Mouse (Mus musculus) bone marrow macrophage, adult 2 months (primary cell): ENCODE data around the gene Nanos3. TPM values are rescaled to one million over a fixed set of nuclear protein-coding genes. Genes with fewer than 3 reads are reported as not detected.

Experiments
- H3K27ac ChIP-seq: 2 replicates; pipeline ENCODE4 v1.5.1; 2012; ENCODE audit warnings: low read depth, low read length; ENCODE audit not compliant: insufficient read depth
- H3K4me1 ChIP-seq: 2 replicates; pipeline ENCODE4 v1.6.1; 2012; ENCODE audit warnings: low read length; ENCODE audit not compliant: control insufficient read depth, insufficient read depth
- H3K4me3 ChIP-seq: 2 replicates; pipeline ENCODE4 v1.5.1; 2012; ENCODE audit warnings: mild to moderate bottlenecking, low read length, moderate library complexity; ENCODE audit not compliant: insufficient read depth
- CTCF ChIP-seq: IDR thresholded peaks from 2 replicates; pipeline ENCODE4 v1.5.1; 2012; ENCODE audit warnings: low read depth, mild to moderate bottlenecking, low read length, moderate library complexity
- POLR2A ChIP-seq: IDR thresholded peaks from 2 replicates; pipeline ENCODE4 v1.6.1; 2012; ENCODE audit warnings: mild to moderate bottlenecking, low read depth, low read length, borderline replicate concordance
- polyA plus RNA-seq: library from polyadenylated mRNA; stranded (reverse); fragments of >200 nt; gene quantifications from 2 replicates; pipeline ENCODE4 v1.2.4, GENCODE M21; 2012; ENCODE audit not compliant: missing spikeins, insufficient read depth, insufficient read length

Gene Nanos3
- polyA plus RNA-seq, 1 experiment = not detected

- H3K4me1 ChIP-seq = no peaks in the 10 kb centered on the region
- no peak overlapping the region for H3K4me3 ChIP-seq
- no peak overlapping the region for H3K27ac ChIP-seq
- TF ChIP-seq CTCF (no peak), POLR2A (no peak)
Measured at GRCm38 (mm10) chr8:84170096-84170495, 14.9 kb downstream of the Nanos3 start.

GRCm38 (mm10) chr8:84167696-84168095 lies 17.3 kb downstream of the Nanos3 start:
- no peak for TF ChIP-seq POLR2A
- no peak for TF ChIP-seq CTCF
- H3K4me1 ChIP-seq = no peaks in the 10 kb centered on the region
- no peak overlapping the region for H3K27ac ChIP-seq

DNA sequence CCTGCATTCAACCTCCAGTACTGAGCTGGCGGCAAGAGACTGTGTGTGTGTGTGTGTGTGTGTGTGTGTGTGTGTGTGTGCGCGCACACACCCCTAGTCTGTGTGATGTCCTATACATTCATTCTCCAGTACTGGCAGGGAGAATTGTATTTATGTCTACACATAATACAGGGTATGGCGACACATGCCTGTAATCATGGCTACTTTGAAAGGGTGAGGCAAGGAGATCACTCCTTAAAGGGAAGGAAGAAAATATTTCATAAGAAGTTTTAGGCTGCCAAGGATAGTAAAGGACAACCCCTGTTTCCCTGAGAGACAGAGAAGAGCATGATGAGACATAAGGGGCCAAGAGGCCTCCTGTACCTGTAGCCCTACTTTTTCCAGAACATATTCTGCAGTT lies 27.4 kb downstream of the Nanos3 start:
- H3K4me1 ChIP-seq = no peaks in the 10 kb centered on the region

More at GRCm38 (mm10) chr8:84167696-84168095, 17.3 kb downstream of the Nanos3 start:
- no peak overlapping the region for H3K4me3 ChIP-seq

DNA sequence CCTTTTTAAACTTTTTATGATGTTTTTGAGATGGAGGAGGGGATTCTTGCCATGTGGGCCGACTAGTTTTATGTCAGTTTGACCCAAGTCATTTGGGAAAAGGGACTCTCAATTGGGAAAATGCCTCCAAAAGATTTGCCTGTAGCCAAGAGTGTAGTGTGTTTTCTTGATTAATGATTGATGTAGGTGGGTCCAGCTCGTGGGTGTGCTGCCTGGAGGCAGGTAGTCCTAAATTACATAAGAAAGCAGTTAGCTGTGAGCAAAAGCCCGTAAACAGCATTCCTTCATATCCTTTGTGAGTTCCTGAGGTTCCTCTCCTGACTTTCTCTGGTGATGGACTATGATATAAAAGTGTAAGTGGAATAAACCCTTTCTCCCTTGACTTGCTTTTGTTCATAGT lies 35.8 kb downstream of the Nanos3 start:
- no peak overlapping the region for H3K27ac ChIP-seq
- TF ChIP-seq POLR2A = no peak
- TF ChIP-seq CTCF = no peak
- peaks cover 28% of the 10 kb centered on the region for H3K4me1 ChIP-seq
- no peak overlapping the region for H3K4me3 ChIP-seq

More for the DNA sequence above, 27.4 kb downstream of the Nanos3 start:
- no peak overlapping the region for H3K4me3 ChIP-seq
- TF ChIP-seq CTCF = no peak
- no peak for TF ChIP-seq POLR2A
- no peak overlapping the region for H3K27ac ChIP-seq

GRCm38 (mm10) chr8:84148531-84148850 lies 36.5 kb downstream of the Nanos3 start:
- TF ChIP-seq POLR2A (no peak), CTCF (no peak)
- peak overlapping the region; percentile 93 for H3K4me3 ChIP-seq
- H3K27ac ChIP-seq = no peak overlapping the region
- peaks cover 28% of the 10 kb centered on the region for H3K4me1 ChIP-seq

GRCm38 (mm10) chr8:84147769-84148530 lies 37.1 kb downstream of the Nanos3 start, which contains the start of the genes Cc2d1a and 4930432K21Rik:
TSS of gene Cc2d1a (minus strand) at chr8:84147936.
TSS of gene 4930432K21Rik (plus strand) at chr8:84148025.
- Histone ChIP-seq H3K4me1 (peaks cover 28% of the 10 kb centered on the region), H3K4me3 (peak within 1 kb of the TSS; percentile 93), H3K27ac (no peak within 1 kb of the TSS)
- TF ChIP-seq CTCF = no peak

- peaks cover 28% of the 10 kb centered on the region for H3K4me1 ChIP-seq
- no peak overlapping the region for H3K27ac ChIP-seq
- peak overlapping the region; percentile 93 for H3K4me3 ChIP-seq
- TF ChIP-seq CTCF (no peak), POLR2A (no peak)
Measured at GRCm38 (mm10) chr8:84147324-84147766, 37.7 kb downstream of the Nanos3 start.

DNA sequence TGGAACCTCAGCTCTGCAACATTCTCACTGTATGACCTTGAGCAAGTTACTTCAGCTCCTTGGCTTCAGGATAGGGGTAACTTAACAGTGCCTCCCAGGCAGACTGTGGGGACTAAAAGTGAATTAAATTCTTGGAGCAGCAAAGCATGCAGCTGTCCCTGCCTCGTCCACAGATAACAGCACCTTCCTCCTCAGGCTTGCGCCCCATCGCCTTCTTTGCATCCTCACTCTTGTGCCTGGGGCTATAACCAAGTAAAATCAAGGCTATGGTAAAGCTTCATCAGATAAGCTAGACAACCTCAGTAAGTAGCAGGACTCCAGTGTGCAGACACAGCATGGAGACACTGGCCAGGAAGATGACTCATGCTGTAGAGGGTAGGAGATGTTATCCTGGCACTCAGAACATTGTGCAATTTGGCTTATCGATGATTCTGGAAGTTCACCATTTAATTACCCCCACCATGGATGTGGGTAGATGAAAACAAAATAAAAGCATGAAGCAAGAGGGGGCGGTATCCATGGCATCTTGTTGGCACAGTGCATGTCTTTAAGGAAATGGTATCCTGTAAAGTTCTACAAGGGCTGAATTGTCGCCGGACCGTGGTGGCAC lies 40.3 kb downstream of the Nanos3 start:
- TF ChIP-seq CTCF (no peak), POLR2A (no peak)
- H3K4me1 ChIP-seq = peaks cover 28% of the 10 kb centered on the region
- no peak overlapping the region for H3K4me3 ChIP-seq
- no peak overlapping the region for H3K27ac ChIP-seq

- Histone ChIP-seq H3K27ac (no peak overlapping the region), H3K4me1 (peaks cover 13% of the 10 kb centered on the region), H3K4me3 (no peak overlapping the region)
- no peak for TF ChIP-seq CTCF
- no peak for TF ChIP-seq POLR2A
Measured at GRCm38 (mm10) chr8:84140838-84141237, 44.2 kb downstream of the Nanos3 start.

DNA sequence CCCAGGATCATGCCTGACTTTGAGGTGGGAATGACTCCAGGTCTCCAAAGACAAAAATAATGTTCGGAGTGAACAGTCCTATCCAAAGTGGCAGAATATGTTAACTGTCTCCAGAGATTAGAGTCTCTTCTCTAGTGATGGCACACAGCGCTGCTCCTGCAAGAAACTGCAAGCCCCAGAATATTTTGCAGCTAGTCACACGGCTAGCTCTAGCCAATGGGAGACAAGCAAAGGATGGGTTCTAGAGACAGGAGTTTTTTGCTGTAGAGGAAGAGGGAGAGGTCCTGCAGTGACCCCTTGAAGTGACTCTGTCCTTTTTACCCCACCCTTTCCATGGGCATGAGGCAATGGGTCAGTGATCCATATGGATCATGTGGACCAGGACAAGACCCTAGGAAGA lies 47.2 kb downstream of the Nanos3 start:
- no peak overlapping the region for H3K27ac ChIP-seq
- no peak for TF ChIP-seq POLR2A
- no peak for TF ChIP-seq CTCF
- H3K4me1 ChIP-seq = no peaks in the 10 kb centered on the region
- no peak overlapping the region for H3K4me3 ChIP-seq
